Mouse (Mus musculus): ENCODE measurements at regions not wholly inside any gene's neighbourhood (a gene's known extent, or its start where the extent isn't known, plus 50 kb on each side); places are given as distances from the start of the nearest gene placed in this dataset.

GRCm38 (mm10) chr1:17838408-17839022 lies 307.2 kb downstream of the Crisp4 start:
- peak; percentile 3 to 4 for DNase-seq (ENCODE audit: low spot score in 2 of 2)

- peak in 1 of 2 experiments; percentile 2 for DNase-seq (ENCODE audit: low spot score in 2 of 2)
These were observed 319.8 kb downstream of the Crisp4 start for GRCm38 (mm10) chr1:17825860-17826259.

Data from frontal cortex, postnatal 36 days (tissue).